Mouse (Mus musculus) ES-E14 (cell line): Measurements from ENCODE around the gene Dbn1.

Experiments used
- CHD2 ChIP-seq: IDR thresholded peaks from 2 replicates; pipeline ENCODE4 v1.6.1; 2014; ENCODE audit warnings: mild to moderate bottlenecking, low read depth, low read length, inconsistent platforms
- HCFC1 ChIP-seq: IDR thresholded peaks from 2 replicates; pipeline ENCODE4 v1.6.1; 2012; ENCODE audit warnings: low read length, inconsistent platforms, borderline replicate concordance; ENCODE audit not compliant: insufficient read depth
- MAFK ChIP-seq: IDR thresholded peaks from 2 replicates; pipeline ENCODE4 v1.6.1; 2014; ENCODE audit warnings: mild to moderate bottlenecking, low read depth, low read length, inconsistent platforms; ENCODE audit not compliant: insufficient read depth
- ZNF384 ChIP-seq: IDR thresholded peaks from 2 replicates; pipeline ENCODE4 v1.6.1; 2012; ENCODE audit warnings: low read depth, low read length, inconsistent platforms

- TF ChIP-seq HCFC1 (no peak), ZNF384 (no peak), MAFK (no peak), CHD2 (no peak)
Observed at GRCm38 (mm10) chr13:55443799-55444285, 44.1 kb downstream of the Dbn1 start.
